Mouse (Mus musculus) kidney, adult 2 months (tissue): ENCODE measurements at regions not wholly inside any gene's neighbourhood (a gene's known extent, or its start where the extent isn't known, plus 50 kb on each side); places are given as distances from the start of the nearest gene placed in this dataset.

Source experiments
- DNase-seq: peaks from one replicate; pipeline ENCODE4 v3.0.0; 2021
- H3K27ac ChIP-seq: fragments of 200-500 bp; 2 replicates; pipeline ENCODE4 v1.5.1; 2012; ENCODE audit warnings: low read depth, low read length, control low read depth, inconsistent platforms; ENCODE audit not compliant: insufficient read depth
- H3K27me3 ChIP-seq: fragments of 200-500 bp; replicated peaks from 2 replicates; pipeline ENCODE4 v1.6.1; 2012; ENCODE audit warnings: mild to moderate bottlenecking, moderate library complexity, low read length, inconsistent platforms; ENCODE audit not compliant: control insufficient read depth, insufficient read depth
- H3K36me3 ChIP-seq: fragments of 200-500 bp; 2 replicates; pipeline ENCODE4 v1.6.1; 2012; ENCODE audit warnings: mild to moderate bottlenecking, moderate library complexity, low read length, inconsistent platforms; ENCODE audit not compliant: control insufficient read depth, insufficient read depth
- H3K4me1 ChIP-seq: fragments of 200-500 bp; 2 replicates; pipeline ENCODE4 v1.6.1; 2011; ENCODE audit warnings: low read length; ENCODE audit not compliant: control insufficient read depth, insufficient read depth
- H3K4me3 ChIP-seq: fragments of 200-500 bp; 2 replicates; pipeline ENCODE4 v1.5.1; 2011; ENCODE audit warnings: mild to moderate bottlenecking, low read depth, low read length, control low read depth; ENCODE audit not compliant: insufficient read depth
- CTCF ChIP-seq: fragments of 200-500 bp; conservative IDR thresholded peaks from 2 replicates; pipeline ENCODE4 v1.5.1; 2011; ENCODE audit warnings: low read depth, mild to moderate bottlenecking, control low read depth, low read length, moderate library complexity, mixed read lengths; ENCODE audit not compliant: insufficient read depth, insufficient read length
- POLR2A ChIP-seq: fragments of 200-500 bp; IDR thresholded peaks from one replicate; pipeline ENCODE4 v1.6.1; 2011; ENCODE audit warnings: low read depth, low read length, control low read depth
- WGBS: fragments of 180-500 bp; shearing (Covaris S2); methylation state at CpG from one replicate; pipeline ENCODE4 v1.1.7; 2018; 5-methylcytosine and 5-hydroxymethylcytosine counted together

GRCm38 (mm10) chr3:41857446-41857845 lies 115.0 kb downstream of the D3Ertd751e start:
- WGBS, result 63% methylated on average over 2 of the region's 2 CpGs
- TF ChIP-seq POLR2A (no peak), CTCF (no peak)
- DNase-seq, result no peak
- Histone ChIP-seq H3K4me1 (no peaks in the 10 kb centered on the region), H3K4me3 (no peak overlapping the region), H3K27me3 (no peaks in the 10 kb centered on the region), H3K27ac (no peak overlapping the region), H3K36me3 (no peaks in the 10 kb centered on the region)

GRCm38 (mm10) chr3:41862674-41863073 lies 120.3 kb downstream of the D3Ertd751e start:
- H3K27me3 ChIP-seq, result no peaks in the 10 kb centered on the region
- TF ChIP-seq POLR2A, result no peak
- no peaks in the 10 kb centered on the region for H3K36me3 ChIP-seq
- H3K4me3 ChIP-seq, result no peak overlapping the region
- no peak overlapping the region for H3K27ac ChIP-seq
- no peaks in the 10 kb centered on the region for H3K4me1 ChIP-seq
- DNase-seq, result no peak

DNA sequence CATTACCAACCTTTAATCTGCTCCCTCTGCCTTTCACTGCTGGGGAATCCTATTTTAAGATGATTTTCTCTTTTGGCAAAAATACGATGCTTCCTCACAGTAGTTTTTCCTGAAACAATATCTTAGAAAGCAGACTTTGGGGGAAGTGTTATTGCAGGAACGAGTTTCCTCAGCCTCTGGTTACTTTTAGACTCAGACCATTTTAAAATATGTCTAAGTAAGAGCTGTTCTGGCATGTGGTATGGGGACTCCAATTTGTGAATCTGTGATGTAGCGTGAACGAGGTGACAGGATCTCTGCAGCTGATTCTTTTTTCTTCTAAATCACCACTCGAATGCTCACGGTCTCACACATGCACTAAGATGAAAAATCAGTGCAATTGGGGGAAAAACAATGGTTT lies 166.5 kb downstream of the D3Ertd751e start:
- Histone ChIP-seq H3K4me3 (no peak overlapping the region), H3K4me1 (no peaks in the 10 kb centered on the region), H3K27ac (no peak overlapping the region), H3K27me3 (no peaks in the 10 kb centered on the region), H3K36me3 (no peaks in the 10 kb centered on the region)
- WGBS, result 77% methylated on average over 6 of the region's 6 CpGs
- TF ChIP-seq POLR2A (no peak), CTCF (no peak)
- no peak for DNase-seq

- Histone ChIP-seq H3K27me3 (no peaks in the 10 kb centered on the region), H3K4me3 (no peak overlapping the region), H3K4me1 (no peaks in the 10 kb centered on the region), H3K27ac (no peak overlapping the region), H3K36me3 (no peaks in the 10 kb centered on the region)
- WGBS, result 79% methylated on average over 2 of the region's 2 CpGs
- no peak for DNase-seq
- TF ChIP-seq CTCF (no peak), POLR2A (no peak)
These were observed 170.8 kb downstream of the D3Ertd751e start for GRCm38 (mm10) chr3:41913190-41913589.

DNA sequence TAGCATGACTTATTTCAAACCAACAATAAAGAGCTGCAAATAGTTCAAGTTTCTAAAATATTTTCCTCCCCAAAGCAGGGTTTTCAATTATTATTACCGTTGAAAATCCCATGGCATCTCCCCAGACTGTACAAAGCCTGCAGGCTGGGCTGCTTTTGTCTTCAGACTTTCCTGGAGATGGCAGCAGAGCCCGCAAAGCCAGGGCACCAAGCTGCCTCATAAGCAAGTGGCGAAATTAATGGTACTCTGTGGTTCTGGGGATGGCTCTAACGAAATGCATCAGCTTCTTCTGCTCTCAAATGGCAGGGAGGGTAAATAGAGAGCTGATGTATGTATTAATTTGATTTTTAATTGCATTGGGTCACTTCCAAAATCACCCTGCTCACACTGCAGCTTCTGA lies 197.4 kb downstream of the D3Ertd751e start:
- H3K4me1 ChIP-seq, result no peaks in the 10 kb centered on the region
- DNase-seq, result no peak
- no peak overlapping the region for H3K4me3 ChIP-seq
- no peaks in the 10 kb centered on the region for H3K27me3 ChIP-seq
- WGBS, result 39% methylated on average over 4 of the region's 4 CpGs
- no peaks in the 10 kb centered on the region for H3K36me3 ChIP-seq
- H3K27ac ChIP-seq, result no peak overlapping the region
- TF ChIP-seq POLR2A (no peak), CTCF (no peak)

DNA sequence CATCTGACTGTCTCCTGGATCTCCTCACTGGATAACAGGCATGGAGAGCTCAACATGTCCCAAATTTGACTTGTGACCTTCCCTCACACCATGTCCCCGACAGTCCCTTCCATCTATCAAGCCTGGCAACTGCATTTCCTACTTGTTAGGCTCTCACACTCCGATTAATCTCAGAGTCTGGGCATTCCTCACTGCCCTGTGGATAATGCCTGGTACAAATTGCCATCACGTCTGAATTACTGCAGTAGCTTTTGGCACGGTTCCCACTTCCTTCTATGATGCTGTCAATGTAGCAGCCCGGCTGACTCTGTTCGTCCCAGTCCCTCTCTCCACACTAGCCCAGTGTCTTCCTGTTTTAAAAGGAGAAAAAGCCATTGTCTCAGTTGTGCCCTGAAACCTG lies 200.6 kb downstream of the D3Ertd751e start:
- TF ChIP-seq POLR2A (no peak), CTCF (no peak)
- H3K4me1 ChIP-seq, result no peaks in the 10 kb centered on the region
- H3K27ac ChIP-seq, result no peak overlapping the region
- WGBS, result 35% methylated on average over 6 of the region's 6 CpGs
- DNase-seq, result no peak
- H3K27me3 ChIP-seq, result no peaks in the 10 kb centered on the region
- H3K4me3 ChIP-seq, result no peak overlapping the region
- H3K36me3 ChIP-seq, result no peaks in the 10 kb centered on the region

- 76% methylated on average over 2 of the region's 2 CpGs for WGBS
- TF ChIP-seq CTCF (no peak), POLR2A (no peak)
- Histone ChIP-seq H3K4me3 (no peak overlapping the region), H3K27ac (no peak overlapping the region), H3K4me1 (no peaks in the 10 kb centered on the region), H3K36me3 (no peaks in the 10 kb centered on the region), H3K27me3 (no peaks in the 10 kb centered on the region)
- no peak for DNase-seq
These were observed 207.0 kb downstream of the D3Ertd751e start for GRCm38 (mm10) chr3:41949404-41949803.

DNA sequence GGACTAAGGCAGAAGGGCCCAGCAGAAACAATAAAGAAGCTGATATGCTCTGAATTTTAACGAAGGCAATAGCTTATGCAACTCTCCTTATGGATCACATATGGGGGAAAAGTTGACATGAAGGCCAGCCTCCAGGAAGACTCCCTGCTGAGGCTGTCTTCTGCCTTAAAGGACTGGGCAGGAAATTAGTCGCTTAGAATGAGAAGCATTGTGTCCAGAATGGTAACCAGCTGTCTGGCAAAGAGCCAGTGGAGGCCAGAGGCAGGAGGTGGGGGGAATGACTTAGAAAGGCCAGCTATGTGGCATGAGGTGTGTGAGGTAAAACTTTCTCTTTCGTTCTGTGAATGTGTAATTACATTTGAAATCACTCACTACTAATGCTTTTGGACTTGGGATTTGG lies 215.0 kb downstream of the D3Ertd751e start:
- 52% methylated on average over 3 of the region's 3 CpGs for WGBS
- H3K27ac ChIP-seq, result no peak overlapping the region
- no peaks in the 10 kb centered on the region for H3K4me1 ChIP-seq
- H3K27me3 ChIP-seq, result no peaks in the 10 kb centered on the region
- DNase-seq, result no peak
- H3K36me3 ChIP-seq, result no peaks in the 10 kb centered on the region
- H3K4me3 ChIP-seq, result no peak overlapping the region
- no peak for TF ChIP-seq CTCF
- TF ChIP-seq POLR2A, result no peak
